Mouse (Mus musculus) hindbrain, embryonic 16.5 days (tissue): ENCODE measurements around the gene Arxes1. TPM values are rescaled to one million over a fixed set of nuclear protein-coding genes. Genes with fewer than 3 reads are reported as not detected.
"Not testable (repeated sequence)": the region's sequence is repeated elsewhere in the genome, so short reads cannot be mapped to it uniquely, and the experiment has no call there.

Experiments
- ATAC-seq: fragments of 200-750 bp; cut with Nextera tagmentation; 2 replicates; pipeline ENCODE4 v1.8.0; 2017; ENCODE audit warnings: moderate TSS enrichment, moderate library complexity
- H3K27ac ChIP-seq: fragments of 300-500 bp; sonication (generic); 2 replicates; pipeline ENCODE4 v1.5.1; 2014; ENCODE audit warnings: low read depth, mild to moderate bottlenecking, control low read depth, low read length, moderate library complexity
- H3K27me3 ChIP-seq: fragments of 300-500 bp; sonication (generic); replicated peaks from 2 replicates; pipeline ENCODE4 v1.6.1; 2014; ENCODE audit warnings: low read length; ENCODE audit not compliant: control insufficient read depth, insufficient read depth
- H3K36me3 ChIP-seq: fragments of 300-500 bp; sonication (generic); 2 replicates; pipeline ENCODE4 v1.6.1; 2014; ENCODE audit warnings: mild to moderate bottlenecking, low read length, moderate library complexity, mixed read lengths; ENCODE audit not compliant: control insufficient read depth, insufficient read depth
- H3K4me1 ChIP-seq: fragments of 300-500 bp; sonication (generic); 2 replicates; pipeline ENCODE4 v1.6.1; 2014; ENCODE audit warnings: low read depth, low read length; ENCODE audit not compliant: control insufficient read depth, insufficient read depth
- H3K4me2 ChIP-seq: fragments of 300-500 bp; sonication (generic); 2 replicates; pipeline ENCODE4 v1.6.1; 2014; ENCODE audit warnings: mild to moderate bottlenecking, low read length, control low read depth, moderate library complexity
- H3K4me3 ChIP-seq: fragments of 300-500 bp; sonication (generic); 2 replicates; pipeline ENCODE4 v1.5.1; 2014; ENCODE audit warnings: mild to moderate bottlenecking, low read length, control low read depth, moderate library complexity
- H3K9ac ChIP-seq: fragments of 300-500 bp; sonication (generic); 2 replicates; pipeline ENCODE4 v1.6.1; 2014; ENCODE audit warnings: low read depth, mild to moderate bottlenecking, control low read depth, low read length, moderate library complexity
- H3K9me3 ChIP-seq: fragments of 300-500 bp; sonication (generic); 2 replicates; pipeline ENCODE4 v1.6.1; 2014; ENCODE audit warnings: mild to moderate bottlenecking, low read length, moderate library complexity; ENCODE audit not compliant: control insufficient read depth
- WGBS: fragments of 180-500 bp; shearing (Covaris S2); extraction: QIAGEN DNeasy Blood & Tissue Kit; methylation state at CpG from one replicate; pipeline ENCODE4 v1.1.7; 2014; 5-methylcytosine and 5-hydroxymethylcytosine counted together
- polyA plus RNA-seq: library from polyadenylated mRNA; unstranded; fragments of >200 nt; fragmentation: Nextera tagmentation; extraction: Ambion mirVana; gene quantifications from 2 replicates; pipeline ENCODE4 v1.2.1, GENCODE M21; 2015

Gene Arxes1
- polyA plus RNA-seq, 1 experiment from 2014 or later: 179 TPM

DNA sequence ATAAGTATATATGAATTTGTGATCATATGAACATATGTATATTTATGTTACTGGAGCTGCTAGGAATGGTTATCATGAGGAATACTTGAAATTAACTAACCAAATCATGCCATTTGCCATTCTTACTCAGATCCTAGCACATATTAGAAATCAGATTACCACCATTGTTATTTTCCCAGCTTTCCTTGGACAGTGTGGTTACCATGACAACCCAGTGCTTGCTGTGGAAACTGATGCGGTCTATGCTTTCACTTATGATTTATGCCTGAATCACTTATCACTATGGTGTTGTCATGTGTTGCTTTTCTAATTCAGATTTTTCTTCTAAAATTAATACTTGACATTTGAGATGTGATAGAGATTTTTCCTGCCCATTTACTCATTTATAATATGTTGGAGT, 2.8 kb upstream of the Arxes1 start:
- H3K4me1 ChIP-seq: no peaks in the 10 kb centered on the region
- H3K9me3 ChIP-seq: no peaks in the 10 kb centered on the region
- H3K4me2 ChIP-seq: no peak overlapping the region
- H3K27ac ChIP-seq: no peak overlapping the region
- H3K4me3 ChIP-seq: no peak overlapping the region
- no peaks in the 10 kb centered on the region for H3K36me3 ChIP-seq
- H3K9ac ChIP-seq: no peak overlapping the region
- 65% methylated on average over 1 of the region's 1 CpGs for WGBS
- no peak for ATAC-seq
- H3K27me3 ChIP-seq: no peaks in the 10 kb centered on the region

DNA sequence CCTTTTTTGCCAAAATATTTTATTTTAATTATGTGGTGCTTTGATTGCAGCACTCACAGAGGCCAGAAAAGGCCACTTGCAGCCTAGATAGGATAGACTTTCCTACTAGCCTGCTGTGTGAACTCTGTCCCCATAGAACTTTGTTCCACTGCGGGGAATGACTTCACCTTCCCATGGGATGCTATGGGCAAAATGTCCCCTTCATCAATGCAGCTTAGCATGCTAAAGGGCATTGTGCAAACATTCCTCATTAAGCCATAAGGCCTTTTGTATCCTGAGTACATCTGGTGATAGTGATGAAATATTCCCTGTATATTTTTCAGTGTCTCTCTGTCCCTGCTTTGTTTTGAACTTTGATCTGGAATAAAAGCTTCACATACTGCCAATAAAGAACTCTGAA, 10.6 kb downstream of the Arxes1 start:
- Histone ChIP-seq H3K36me3 (no peaks in the 10 kb centered on the region), H3K9me3 (no peaks in the 10 kb centered on the region), H3K27me3 (no peaks in the 10 kb centered on the region), H3K9ac (no peak overlapping the region), H3K4me1 (no peaks in the 10 kb centered on the region), H3K4me2 (no peak overlapping the region), H3K4me3 (no peak overlapping the region), H3K27ac (no peak overlapping the region)
- 74% methylated on average over 1 of the region's 1 CpGs for WGBS
- no peak for ATAC-seq

DNA sequence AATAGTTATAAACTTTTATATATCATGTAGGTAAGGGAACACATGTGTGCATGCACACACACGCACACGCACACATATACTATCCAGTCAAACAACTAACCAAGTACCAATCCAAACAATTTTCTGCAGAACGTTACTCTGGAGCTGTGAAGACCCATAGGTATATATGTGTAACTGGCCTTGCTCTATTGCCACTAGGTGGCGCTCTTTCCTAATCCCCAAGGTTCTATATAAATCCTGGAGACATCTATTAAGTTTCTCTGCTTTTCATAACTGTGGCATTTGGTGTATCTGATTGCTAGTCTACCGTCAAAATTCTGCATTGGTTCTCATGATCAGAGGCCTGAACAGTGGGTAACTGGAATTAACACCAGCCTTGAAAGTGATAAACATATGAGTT, 14.4 kb downstream of the Arxes1 start:
- 12% methylated on average over 5 of the region's 5 CpGs for WGBS
- Histone ChIP-seq H3K36me3 (no peaks in the 10 kb centered on the region), H3K4me3 (no peak overlapping the region), H3K9ac (no peak overlapping the region), H3K27me3 (no peaks in the 10 kb centered on the region), H3K9me3 (no peaks in the 10 kb centered on the region), H3K27ac (no peak overlapping the region), H3K4me2 (no peak overlapping the region), H3K4me1 (no peaks in the 10 kb centered on the region)
- ATAC-seq: peak; percentile 74; the same call in 1 of the 2 replicates

DNA sequence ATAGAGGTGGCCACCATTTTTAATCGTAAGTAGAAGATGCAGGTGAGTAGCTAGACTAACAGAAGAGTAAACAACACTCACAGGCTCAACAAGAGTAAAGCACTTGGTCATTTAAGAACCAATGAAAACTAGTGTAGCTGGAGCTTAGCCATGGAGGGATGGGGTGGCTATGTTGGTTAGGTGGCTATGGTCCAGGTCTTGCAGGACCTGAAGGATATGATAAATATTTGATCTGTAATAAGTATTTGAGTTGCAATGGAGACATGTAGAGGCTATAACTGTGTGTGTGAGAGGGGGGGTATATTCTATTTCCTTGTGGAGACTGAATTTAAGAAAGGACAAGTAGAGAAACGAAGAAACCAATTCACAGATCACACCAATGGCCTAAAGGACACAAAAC, 18.1 kb downstream of the Arxes1 start:
- ATAC-seq: no peak
- H3K9ac ChIP-seq: no peak overlapping the region
- no peaks in the 10 kb centered on the region for H3K9me3 ChIP-seq
- no peaks in the 10 kb centered on the region for H3K4me1 ChIP-seq
- H3K27me3 ChIP-seq: no peaks in the 10 kb centered on the region
- H3K36me3 ChIP-seq: no peaks in the 10 kb centered on the region
- H3K4me3 ChIP-seq: no peak overlapping the region
- 79% methylated on average over 2 of the region's 2 CpGs for WGBS
- H3K27ac ChIP-seq: no peak overlapping the region
- no peak overlapping the region for H3K4me2 ChIP-seq

DNA sequence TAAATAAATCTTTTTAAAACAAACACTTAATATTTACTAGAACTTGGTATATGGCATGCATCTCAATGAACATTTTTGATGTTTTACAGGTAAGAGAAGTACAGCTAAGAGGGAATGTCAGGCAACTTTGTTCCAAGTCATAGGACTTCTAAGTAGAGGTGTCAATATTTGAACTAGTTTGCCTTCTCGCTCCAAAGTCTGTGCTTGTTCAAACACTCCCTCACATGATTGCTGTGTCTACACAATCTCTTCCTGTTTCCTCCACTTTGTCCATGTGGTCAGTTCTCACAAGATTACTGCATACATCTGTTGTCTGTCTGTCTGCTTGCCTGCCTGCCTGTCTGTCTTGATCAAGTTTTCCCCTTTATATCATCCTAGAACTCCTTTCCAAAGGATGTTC, 27.5 kb downstream of the Arxes1 start:
- ATAC-seq: no peak
- Histone ChIP-seq H3K27ac (no peak overlapping the region), H3K9ac (no peak overlapping the region), H3K4me1 (no peaks in the 10 kb centered on the region), H3K27me3 (no peaks in the 10 kb centered on the region; the same call in 1 of the 2 replicates), H3K36me3 (no peaks in the 10 kb centered on the region), H3K9me3 (no peaks in the 10 kb centered on the region), H3K4me3 (no peak overlapping the region), H3K4me2 (no peak overlapping the region)
- WGBS: 88% methylated on average over 1 of the region's 1 CpGs

DNA sequence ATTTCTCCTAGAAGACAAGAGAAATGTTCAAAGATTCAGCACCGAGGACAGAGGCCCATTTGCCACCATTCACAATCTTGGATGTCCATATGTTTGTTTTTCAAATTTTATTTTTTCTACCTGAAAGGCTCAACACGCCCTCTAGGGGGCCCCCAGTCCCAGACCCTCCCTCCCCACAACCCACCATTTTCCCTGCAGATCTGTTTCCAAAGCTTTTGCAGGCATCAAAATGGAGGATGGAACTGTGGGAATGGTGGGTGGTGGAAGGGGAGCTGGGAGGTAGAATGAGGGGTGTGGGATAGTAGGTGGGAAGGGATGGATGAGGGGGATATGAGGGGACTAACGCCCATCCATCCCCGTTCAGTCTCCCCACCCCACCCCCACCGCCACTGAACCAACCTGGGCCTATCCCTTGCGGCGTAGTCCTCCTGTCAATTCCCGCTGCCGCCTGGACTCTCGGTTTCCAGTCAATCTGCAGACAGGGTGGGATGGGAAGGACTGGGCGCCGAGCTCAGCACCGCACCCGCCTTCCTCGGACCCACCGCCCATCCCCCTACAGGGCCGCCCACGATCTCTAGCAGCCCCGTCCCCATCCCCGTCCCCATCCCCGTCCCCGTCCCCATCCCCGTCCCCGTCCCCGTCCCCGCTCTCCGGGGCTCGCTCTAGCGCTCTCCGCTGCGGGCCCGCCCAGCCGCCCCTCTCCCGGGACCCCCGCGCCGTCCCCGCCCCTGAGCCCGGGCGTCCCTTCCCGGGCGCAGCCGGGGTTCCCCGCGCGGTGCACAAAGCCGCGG, 34.2 kb downstream of the Arxes1 start:
- H3K4me2 ChIP-seq: peak overlapping the region; percentile 55
- WGBS: 31% methylated on average over 8 of the region's 48 CpGs

DNA sequence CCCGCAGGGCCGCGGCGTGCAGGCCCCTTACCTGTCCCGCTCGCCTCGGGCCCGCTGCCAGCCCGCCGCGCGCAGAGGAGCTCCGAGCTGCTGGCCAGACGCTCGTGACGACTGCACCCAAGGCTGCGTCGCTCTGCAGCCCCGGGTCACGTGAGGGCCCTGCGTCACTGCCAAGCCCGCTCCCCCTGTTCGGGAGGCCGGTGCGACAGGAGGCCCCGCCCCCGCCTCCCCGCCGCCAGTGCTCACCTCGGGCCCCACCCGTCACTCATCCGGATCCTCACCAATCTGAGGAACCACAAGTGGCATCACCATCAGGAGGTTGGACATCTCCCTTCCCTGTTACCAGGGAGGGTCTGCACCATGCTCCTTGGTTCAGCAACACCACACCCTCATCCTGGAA, 34.9 kb downstream of the Arxes1 start, which contains the start of gene Bex2:
Gene Bex2, minus strand, starts transcription at position 217 of the 400 bp plus-strand sequence.
- peak; percentile 99 for ATAC-seq
- peak within 1 kb of the TSS; percentile 55 for H3K4me2 ChIP-seq
- peak within 1 kb of the TSS; percentile 41 for H3K4me3 ChIP-seq
- not testable (repeated sequence) for H3K4me1 ChIP-seq, H3K36me3 ChIP-seq, H3K9me3 ChIP-seq, H3K27me3 ChIP-seq
- H3K9ac ChIP-seq: peak within 1 kb of the TSS; percentile 54
- no CpG with 5 or more reads among the region's 32 CpGs for WGBS
- peak within 1 kb of the TSS; percentile 69 for H3K27ac ChIP-seq

More for the DNA sequence above, 34.2 kb downstream of the Arxes1 start:
- not testable (repeated sequence) for H3K36me3 ChIP-seq, H3K27me3 ChIP-seq, H3K4me1 ChIP-seq, H3K9me3 ChIP-seq
- peak overlapping the region; percentile 54 for H3K9ac ChIP-seq
- peak overlapping the region; percentile 69 for H3K27ac ChIP-seq
- H3K4me3 ChIP-seq: peak overlapping the region; percentile 41
- ATAC-seq: peak; percentile 83

Other genes with a start within 250 kb of the Arxes1 start
- 114 and 120 TPM in 2 replicates for gene Bhlhb9, start 235.8 kb upstream of the Arxes1 start, polyA plus RNA-seq
- gene Gprasp2, start 194.3 kb upstream of the Arxes1 start, polyA plus RNA-seq: 238 and 242 TPM in 2 replicates
- 271 and 305 TPM in 2 replicates for gene Arxes2, start 39.5 kb upstream of the Arxes1 start, polyA plus RNA-seq
- 784 and 846 TPM in 2 replicates for gene Bex2, start 34.9 kb downstream of the Arxes1 start, polyA plus RNA-seq
- not detected in 2 replicates for gene Nxf3, start 51.9 kb downstream of the Arxes1 start, polyA plus RNA-seq
- 137 and 140 TPM in 2 replicates for gene Bex4, start 105.6 kb downstream of the Arxes1 start, polyA plus RNA-seq
- 121 and 134 TPM in 2 replicates for gene Tceal8, start 139.0 kb downstream of the Arxes1 start, polyA plus RNA-seq
- gene Tceal5, start 170.5 kb downstream of the Arxes1 start, polyA plus RNA-seq: 37.8 and 39.5 TPM in 2 replicates
- 2.9 and 14.2 TPM in 2 replicates for gene Tceal7, start 181.4 kb downstream of the Arxes1 start, polyA plus RNA-seq
- gene Bex1, start 182.1 kb downstream of the Arxes1 start, polyA plus RNA-seq: 273 and 301 TPM in 2 replicates
- 226 and 232 TPM in 2 replicates for gene Tceal9, start 211.7 kb downstream of the Arxes1 start, polyA plus RNA-seq
- 710 and 810 TPM in 2 replicates for gene Bex3, start 236.9 kb downstream of the Arxes1 start, polyA plus RNA-seq